Mouse (Mus musculus) megakaryocyte, embryonic 14.5 days (primary cell): Measurements from ENCODE around the gene Tent2.

Experiments used
- FLI1 ChIP-seq: IDR thresholded peaks from 2 replicates; pipeline ENCODE4 v1.6.1; 2012; ENCODE audit warnings: low read length, inconsistent platforms, mixed read lengths
- GATA1 ChIP-seq: IDR thresholded peaks from 3 replicates; pipeline ENCODE4 v1.6.1; 2012; ENCODE audit warnings: mixed read lengths, low read length, inconsistent platforms, borderline replicate concordance

GRCm38 (mm10) chr13:93180351-93180750 lies 11.8 kb downstream of the Tent2 start:
- no peak for TF ChIP-seq GATA1
- no peak for TF ChIP-seq FLI1
